Mouse (Mus musculus): ENCODE results near the gene Golga5. TPM values are rescaled to one million over a fixed set of nuclear protein-coding genes. Genes with fewer than 3 reads are reported as not detected.

Gene Golga5
- total and polyA plus RNA-seq, 3 experiments = 25.9 to 29.3 TPM; not detected in 1

Other genes with a start within 250 kb of the Golga5 start
- gene Rin3, start 186.1 kb upstream of the Golga5 start, total RNA-seq (2012; rRNA removed) = 14.8 and 17.5 TPM in 2 replicates
- 10 to 100 TPM in 1 of 2 experiments, not detected in 1; 38.9 TPM for gene Rin3, start 186.1 kb upstream of the Golga5 start, polyA plus RNA-seq (2012; ENCODE audit: insufficient read depth in 1 of 2, insufficient read length in 2 of 2, low read depth in 1 of 2, low replicate concordance in 2 of 2, missing spikeins in 1 of 2)
- gene Lgmn, start 29.3 kb upstream of the Golga5 start, total RNA-seq (2012; rRNA removed) = 2.2 and 4.1 TPM in 2 replicates
- gene Lgmn, start 29.3 kb upstream of the Golga5 start, polyA plus RNA-seq (2012; ENCODE audit: insufficient read depth in 1 of 2, insufficient read length in 2 of 2, low read depth in 1 of 2, low replicate concordance in 2 of 2, missing spikeins in 1 of 2) = 1 to 10 TPM in 1 of 2 experiments, not detected in 1; 8.0 TPM
- not detected in 2 replicates for gene Chga, start 85.8 kb downstream of the Golga5 start, total RNA-seq (2012; rRNA removed)
- gene Chga, start 85.8 kb downstream of the Golga5 start, polyA plus RNA-seq (2012; ENCODE audit: insufficient read depth in 1 of 2, insufficient read length in 2 of 2, low read depth in 1 of 2, low replicate concordance in 2 of 2, missing spikeins in 1 of 2) = not detected
- gene Itpk1, start 235.8 kb downstream of the Golga5 start, total RNA-seq (2012; rRNA removed) = 10.5 and 12.0 TPM in 2 replicates
- gene Itpk1, start 235.8 kb downstream of the Golga5 start, polyA plus RNA-seq (2012; ENCODE audit: insufficient read depth in 1 of 2, insufficient read length in 2 of 2, low read depth in 1 of 2, low replicate concordance in 2 of 2, missing spikeins in 1 of 2) = 10 to 100 TPM in 1 of 2 experiments, not detected in 1; 25.7 TPM